9 mouse cellular contexts compared by ENCODE assay signal in the genomic region with DNA sequence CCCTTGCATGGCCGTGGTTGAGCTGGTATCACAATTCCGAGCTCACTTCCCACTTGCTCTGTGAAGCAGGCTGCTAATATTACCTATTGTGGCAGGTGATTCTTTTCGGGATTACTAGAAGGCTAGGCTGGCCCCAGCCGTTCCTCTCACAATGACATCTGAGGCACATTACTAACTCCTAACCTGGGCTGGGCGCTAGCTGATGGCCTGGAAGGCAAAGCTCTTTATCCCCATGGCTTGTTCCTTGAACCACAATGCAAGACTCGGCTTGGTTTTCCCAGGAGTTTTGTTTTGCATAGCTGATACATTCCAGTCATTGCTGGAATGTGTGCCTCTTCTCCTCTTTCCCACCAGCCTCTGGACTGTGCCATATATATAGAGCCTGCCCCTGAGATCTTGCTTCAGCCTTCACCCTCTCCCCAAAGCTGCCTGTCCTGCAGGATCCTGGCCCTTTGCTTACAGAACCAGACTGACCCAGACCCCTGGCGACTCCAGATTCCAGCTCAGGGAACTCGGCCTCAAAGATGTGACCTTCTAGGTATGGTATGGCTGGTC. TPM values are rescaled to one million over a fixed set of nuclear protein-coding genes. Genes with fewer than 3 reads are reported as not detected.
DNase-seq lines count a peak whose midpoint lies in the region; ATAC-seq and TF ChIP-seq lines count a peak whose summit lies in the region.
"Had no signal": no experiment of that assay in that cellular context is flagged by ENCODE, and none has a peak within 500 bp of the region (broad histone marks: within the 10 kb centered on the region; RNA-seq: fewer than 3 reads in every experiment).

A gene (plus strand): TSS at position 404 of the 555 bp plus-strand sequence.

- H3K9me3 ChIP-seq in kidney, postnatal 0 days (replicated peaks; ENCODE audit: low read length): no peaks in the 10 kb centered on the region
- H3K9me3 ChIP-seq in forebrain, embryonic 11.5 days (ENCODE audit: control insufficient read depth, low read length): no peaks in the 10 kb centered on the region
- no peaks in the 10 kb centered on the region for H3K9me3 ChIP-seq in forebrain, embryonic 16.5 days (ENCODE audit: control insufficient read depth, low read length)
- H3K9me3 ChIP-seq: midbrain, embryonic 12.5 days had no signal

- intact Hi-C loops in left cerebral cortex, postnatal 14 days (cut with DNase I): no loop called here

- no peak within 1 kb of the TSS for H3K9ac ChIP-seq in kidney, postnatal 0 days (ENCODE audit: low read depth, low read length)
- H3K9ac ChIP-seq in forebrain, embryonic 11.5 days (ENCODE audit: low read length): no peak within 1 kb of the TSS
- H3K9ac ChIP-seq in forebrain, embryonic 16.5 days (replicated peaks; ENCODE audit: low read depth, low read length): no peak within 1 kb of the TSS
- H3K9ac ChIP-seq: midbrain, embryonic 12.5 days had no signal

- no peak for ATAC-seq in kidney, postnatal 0 days (replicated peaks; ENCODE audit: low FRiP score, low read depth)
- no peak for ATAC-seq in forebrain, embryonic 11.5 days (replicated peaks; ENCODE audit: low FRiP score)
- ATAC-seq in forebrain, embryonic 16.5 days: no peak

- TF ChIP-seq CTCF in kidney, postnatal 0 days (IDR thresholded peaks at IDR 0.05; ENCODE audit: low read depth): no peak

- H3K27ac ChIP-seq in kidney, postnatal 0 days: no peak within 1 kb of the TSS
- no peak within 1 kb of the TSS for H3K27ac ChIP-seq in forebrain, embryonic 11.5 days (ENCODE audit: low read depth, low read length)
- H3K27ac ChIP-seq in forebrain, embryonic 16.5 days (ENCODE audit: low read length): no peak within 1 kb of the TSS
- H3K27ac ChIP-seq: midbrain, embryonic 12.5 days had no signal

- H3K4me2 ChIP-seq in kidney, postnatal 0 days (ENCODE audit: low read length): no peak within 1 kb of the TSS
- H3K4me2 ChIP-seq in forebrain, embryonic 11.5 days (ENCODE audit: low read depth, low read length, severe bottlenecking): no peak within 1 kb of the TSS
- no peak within 1 kb of the TSS for H3K4me2 ChIP-seq in forebrain, embryonic 16.5 days (ENCODE audit: low read length)
- H3K4me2 ChIP-seq: midbrain, embryonic 12.5 days had no signal

- peaks cover 13% of the 10 kb centered on the region; the same call in 1 of the 2 replicates for H3K4me1 ChIP-seq in kidney, postnatal 0 days (replicated peaks; ENCODE audit: insufficient read depth, low read length)
- no peaks in the 10 kb centered on the region for H3K4me1 ChIP-seq in forebrain, embryonic 11.5 days (replicated peaks; ENCODE audit: control insufficient read depth, insufficient read depth, low read length)
- H3K4me1 ChIP-seq in forebrain, embryonic 16.5 days (replicated peaks; ENCODE audit: control insufficient read depth, insufficient read depth, low read length): no peaks in the 10 kb centered on the region

- H3K27me3 ChIP-seq in kidney, postnatal 0 days (ENCODE audit: insufficient read depth, low read length): no peaks in the 10 kb centered on the region
- no peaks in the 10 kb centered on the region for H3K27me3 ChIP-seq in forebrain, embryonic 11.5 days (ENCODE audit: control insufficient read depth, insufficient read depth, low read length)
- no peaks in the 10 kb centered on the region for H3K27me3 ChIP-seq in forebrain, embryonic 16.5 days (replicated peaks; ENCODE audit: control insufficient read depth, insufficient read depth, low read length)

- DNase-seq in kidney, postnatal 0 days (ENCODE audit: low spot score): no peak
- DNase-seq in kidney, postnatal 4 days: no peak
- DNase-seq in adrenal gland, adult 2 months: no peak
- no peak for DNase-seq in heart, adult 8-10 months (ENCODE audit: low spot score)
- no peak for DNase-seq in left cerebral cortex, postnatal 14 days (ENCODE audit: low spot score in 2 of 2)
- no peak for DNase-seq in forebrain, embryonic 11.5 days (ENCODE audit: low spot score)
- DNase-seq in urinary bladder, postnatal 14 days (ENCODE audit: low spot score): no peak

- no peaks in the 10 kb centered on the region for H3K36me3 ChIP-seq in kidney, postnatal 0 days (ENCODE audit: insufficient read depth, low read length)
- H3K36me3 ChIP-seq in forebrain, embryonic 11.5 days (ENCODE audit: control insufficient read depth, insufficient read depth, low read length): no peaks in the 10 kb centered on the region
- no peaks in the 10 kb centered on the region for H3K36me3 ChIP-seq in forebrain, embryonic 16.5 days (ENCODE audit: control insufficient read depth, insufficient read depth)
- H3K36me3 ChIP-seq: midbrain, embryonic 12.5 days had no signal

- 75% methylated on average over 8 of the region's 8 CpGs for WGBS in kidney, postnatal 0 days
- WGBS in forebrain, embryonic 11.5 days: 61% methylated on average over 8 of the region's 8 CpGs
- 67% methylated on average over 8 of the region's 8 CpGs for WGBS in forebrain, embryonic 16.5 days

- no peak within 1 kb of the TSS for H3K4me3 ChIP-seq in kidney, postnatal 0 days (replicated peaks; ENCODE audit: low read depth, low read length)
- H3K4me3 ChIP-seq in forebrain, embryonic 11.5 days (ENCODE audit: low read depth, low read length): no peak within 1 kb of the TSS
- no peak within 1 kb of the TSS for H3K4me3 ChIP-seq in forebrain, embryonic 16.5 days (replicated peaks; ENCODE audit: low read length)
- H3K4me3 ChIP-seq: midbrain, embryonic 12.5 days had no signal

RNA-seq across cellular contexts. Expression of the gene that starts here (rescaled TPM):
- 20.6 and 21.2 TPM in 2 replicates for polyA plus RNA-seq in kidney, postnatal 0 days (2015; fragmentation: Nextera tagmentation; extraction: Ambion mirVana)
- 10 to 100 TPM; 31.3 to 52.2 TPM for total RNA-seq in adrenal gland, adult 2 months (2021)
- polyA plus RNA-seq in adrenal gland, adult 2 months (2012; rRNA removed): 18.5 and 28.6 TPM in 2 replicates
- 10 to 100 TPM; 51.5 to 61.6 (median 57.9) TPM for total RNA-seq in heart, adult 8-10 months (2022)
- 10 to 100 TPM; 37.7 to 41.2 TPM for total RNA-seq in left cerebral cortex, postnatal 14 days (2021)
- 9.4 and 10.7 TPM in 2 replicates for polyA plus RNA-seq in forebrain, embryonic 11.5 days (2014; fragmentation: Nextera tagmentation; extraction: Ambion mirVana)
- 7.4 and 9.2 TPM in 2 replicates for polyA plus RNA-seq in forebrain, embryonic 16.5 days (2015; fragmentation: Nextera tagmentation; extraction: Ambion mirVana)
